Mouse (Mus musculus): ENCODE results near the gene Cadm2. TPM values are rescaled to one million over a fixed set of nuclear protein-coding genes. Genes with fewer than 3 reads are reported as not detected.

Gene Cadm2
- polyA plus RNA-seq, 2 experiments = 2.8 to 3.8 TPM

DNA sequence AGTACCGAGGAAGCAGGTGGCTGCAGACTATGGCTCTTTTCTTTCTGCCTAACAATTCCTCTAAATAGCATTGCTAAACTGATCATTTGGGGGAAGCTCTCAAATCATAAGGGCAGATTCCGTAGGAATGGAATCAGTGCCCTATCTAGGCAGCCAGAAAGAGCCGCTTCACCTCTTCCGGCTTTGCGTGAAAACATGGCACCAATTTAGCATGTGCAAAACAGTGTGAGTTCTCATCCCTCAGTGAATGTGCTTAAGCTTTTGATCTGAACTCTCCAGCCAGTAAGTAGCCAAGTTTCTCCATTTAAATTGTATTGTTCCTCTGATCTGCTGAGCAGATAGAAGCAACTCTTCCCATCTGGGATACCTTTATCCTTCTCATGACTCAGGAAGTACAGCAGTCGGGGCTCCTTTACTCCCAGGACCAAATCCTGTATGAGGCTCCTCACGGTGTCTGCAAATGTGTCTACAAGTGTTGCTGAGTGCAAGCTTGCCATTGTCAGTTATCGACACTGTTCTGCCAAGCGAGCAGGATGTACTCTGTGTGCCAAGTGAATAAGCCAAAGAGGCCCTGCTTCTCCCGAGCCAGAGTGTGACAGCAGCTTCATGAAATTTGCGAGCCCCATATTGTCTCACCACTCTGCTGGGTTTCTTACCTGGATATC, 970.2 kb downstream of the Cadm2 start:
- no peaks in the 10 kb centered on the region for H3K27me3 ChIP-seq (ENCODE audit: control insufficient read depth, insufficient read depth, low read length)
- H3K4me1 ChIP-seq (ENCODE audit: control insufficient read depth, insufficient read depth, low read length) = no peaks in the 10 kb centered on the region
- H3K36me3 ChIP-seq (ENCODE audit: control insufficient read depth, insufficient read depth, low read length) = no peaks in the 10 kb centered on the region
- H3K9ac ChIP-seq (ENCODE audit: low read depth, low read length, severe bottlenecking) = no peak overlapping the region
- H3K4me2 ChIP-seq (replicated peaks; ENCODE audit: low read depth, low read length, severe bottlenecking) = no peak overlapping the region
- no peak for TF ChIP-seq POLR2A (IDR thresholded peaks at IDR 0.05; ENCODE audit: borderline replicate concordance, extremely low read depth, insufficient read depth, insufficient read length)
- no peak overlapping the region for H3K4me3 ChIP-seq (replicated peaks; ENCODE audit: low read length)
- no peak overlapping the region for H3K27ac ChIP-seq (replicated peaks; ENCODE audit: low read depth, low read length)
- DNase-seq (ENCODE audit: low spot score) (no peak), ATAC-seq (ENCODE audit: low FRiP score, low read depth) (no peak)
- no peaks in the 10 kb centered on the region for H3K9me3 ChIP-seq (ENCODE audit: control insufficient read depth, low read length)
- WGBS = 85% methylated on average over 11 of the region's 11 CpGs

GRCm38 (mm10) chr16:66647798-66648197, 972.9 kb downstream of the Cadm2 start:
- ATAC-seq (ENCODE audit: low FRiP score, low read depth) (no peak), DNase-seq (ENCODE audit: low spot score) (peak; percentile 28)
- no peak overlapping the region for H3K4me3 ChIP-seq (replicated peaks; ENCODE audit: low read length)
- no peak overlapping the region for H3K9ac ChIP-seq (ENCODE audit: low read depth, low read length, severe bottlenecking)
- 53% methylated on average over 4 of the region's 4 CpGs for WGBS
- H3K36me3 ChIP-seq (ENCODE audit: control insufficient read depth, insufficient read depth, low read length) = no peaks in the 10 kb centered on the region
- no peak overlapping the region for H3K27ac ChIP-seq (replicated peaks; ENCODE audit: low read depth, low read length)
- no peak for TF ChIP-seq POLR2A (IDR thresholded peaks at IDR 0.05; ENCODE audit: borderline replicate concordance, extremely low read depth, insufficient read depth, insufficient read length)
- H3K4me1 ChIP-seq (ENCODE audit: control insufficient read depth, insufficient read depth, low read length) = no peaks in the 10 kb centered on the region
- no peaks in the 10 kb centered on the region for H3K9me3 ChIP-seq (ENCODE audit: control insufficient read depth, low read length)
- no peaks in the 10 kb centered on the region for H3K27me3 ChIP-seq (ENCODE audit: control insufficient read depth, insufficient read depth, low read length)
- no peak overlapping the region for H3K4me2 ChIP-seq (replicated peaks; ENCODE audit: low read depth, low read length, severe bottlenecking)

GRCm38 (mm10) chr16:66643606-66644005, 977.1 kb downstream of the Cadm2 start:
- H3K4me1 ChIP-seq (ENCODE audit: control insufficient read depth, insufficient read depth, low read length) = no peaks in the 10 kb centered on the region
- ATAC-seq (ENCODE audit: low FRiP score, low read depth) = no peak
- no peak overlapping the region for H3K27ac ChIP-seq (replicated peaks; ENCODE audit: low read depth, low read length)
- no peak for TF ChIP-seq POLR2A (IDR thresholded peaks at IDR 0.05; ENCODE audit: borderline replicate concordance, extremely low read depth, insufficient read depth, insufficient read length)
- H3K27me3 ChIP-seq (ENCODE audit: control insufficient read depth, insufficient read depth, low read length) = no peaks in the 10 kb centered on the region
- peak; percentile 3 for DNase-seq (ENCODE audit: low spot score)
- H3K9ac ChIP-seq (ENCODE audit: low read depth, low read length, severe bottlenecking) = no peak overlapping the region
- 58% methylated on average over 4 of the region's 4 CpGs for WGBS
- H3K9me3 ChIP-seq (ENCODE audit: control insufficient read depth, low read length) = no peaks in the 10 kb centered on the region
- no peaks in the 10 kb centered on the region for H3K36me3 ChIP-seq (ENCODE audit: control insufficient read depth, insufficient read depth, low read length)
- H3K4me3 ChIP-seq (replicated peaks; ENCODE audit: low read length) = no peak overlapping the region
- no peak overlapping the region for H3K4me2 ChIP-seq (replicated peaks; ENCODE audit: low read depth, low read length, severe bottlenecking)

DNA sequence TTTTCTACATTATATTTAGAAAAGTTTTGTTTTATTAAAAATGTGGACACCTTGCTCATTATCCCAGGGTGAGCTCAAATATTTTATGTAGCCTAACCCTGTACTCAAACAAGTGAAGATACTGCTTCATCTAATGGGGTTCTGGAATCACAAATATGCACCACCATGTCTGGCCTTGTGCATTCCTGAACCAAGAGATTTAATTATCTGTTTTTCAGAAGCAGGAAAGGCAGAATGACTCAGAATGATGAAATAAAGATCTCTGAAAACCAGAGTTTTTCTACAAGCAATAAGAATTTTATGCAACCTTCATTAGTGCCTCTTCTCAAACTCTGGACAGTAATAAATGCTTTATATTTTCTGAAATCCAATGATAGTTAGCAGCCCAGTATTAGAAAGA, 993.2 kb downstream of the Cadm2 start:
- no peaks in the 10 kb centered on the region for H3K36me3 ChIP-seq (ENCODE audit: control insufficient read depth, insufficient read depth, low read length)
- no peaks in the 10 kb centered on the region for H3K4me1 ChIP-seq (ENCODE audit: control insufficient read depth, insufficient read depth, low read length)
- H3K9ac ChIP-seq (ENCODE audit: low read depth, low read length, severe bottlenecking) = no peak overlapping the region
- H3K4me2 ChIP-seq (replicated peaks; ENCODE audit: low read depth, low read length, severe bottlenecking) = no peak overlapping the region
- no peak for DNase-seq (ENCODE audit: low spot score)
- no peak overlapping the region for H3K4me3 ChIP-seq (replicated peaks; ENCODE audit: low read length)
- H3K27ac ChIP-seq (replicated peaks; ENCODE audit: low read depth, low read length) = no peak overlapping the region
- no peaks in the 10 kb centered on the region for H3K27me3 ChIP-seq (ENCODE audit: control insufficient read depth, insufficient read depth, low read length)
- H3K9me3 ChIP-seq (ENCODE audit: control insufficient read depth, low read length) = no peaks in the 10 kb centered on the region
- TF ChIP-seq POLR2A (IDR thresholded peaks at IDR 0.05; ENCODE audit: borderline replicate concordance, extremely low read depth, insufficient read depth, insufficient read length) = no peak
- ATAC-seq (ENCODE audit: low FRiP score, low read depth) = no peak

GRCm38 (mm10) chr16:66622423-66622822, 998.3 kb downstream of the Cadm2 start:
- Histone ChIP-seq H3K36me3 (ENCODE audit: control insufficient read depth, insufficient read depth, low read length) (no peaks in the 10 kb centered on the region), H3K4me2 (replicated peaks; ENCODE audit: low read depth, low read length, severe bottlenecking) (no peak overlapping the region), H3K4me3 (replicated peaks; ENCODE audit: low read length) (no peak overlapping the region), H3K4me1 (ENCODE audit: control insufficient read depth, insufficient read depth, low read length) (no peaks in the 10 kb centered on the region), H3K9ac (ENCODE audit: low read depth, low read length, severe bottlenecking) (no peak overlapping the region), H3K27ac (replicated peaks; ENCODE audit: low read depth, low read length) (no peak overlapping the region), H3K9me3 (ENCODE audit: control insufficient read depth, low read length) (no peaks in the 10 kb centered on the region), H3K27me3 (ENCODE audit: control insufficient read depth, insufficient read depth, low read length) (no peaks in the 10 kb centered on the region)
- no peak for DNase-seq (ENCODE audit: low spot score)
- 19% methylated on average over 1 of the region's 1 CpGs for WGBS
- ATAC-seq (ENCODE audit: low FRiP score, low read depth) = no peak
- TF ChIP-seq POLR2A (IDR thresholded peaks at IDR 0.05; ENCODE audit: borderline replicate concordance, extremely low read depth, insufficient read depth, insufficient read length) = no peak
